In the genomic region with DNA sequence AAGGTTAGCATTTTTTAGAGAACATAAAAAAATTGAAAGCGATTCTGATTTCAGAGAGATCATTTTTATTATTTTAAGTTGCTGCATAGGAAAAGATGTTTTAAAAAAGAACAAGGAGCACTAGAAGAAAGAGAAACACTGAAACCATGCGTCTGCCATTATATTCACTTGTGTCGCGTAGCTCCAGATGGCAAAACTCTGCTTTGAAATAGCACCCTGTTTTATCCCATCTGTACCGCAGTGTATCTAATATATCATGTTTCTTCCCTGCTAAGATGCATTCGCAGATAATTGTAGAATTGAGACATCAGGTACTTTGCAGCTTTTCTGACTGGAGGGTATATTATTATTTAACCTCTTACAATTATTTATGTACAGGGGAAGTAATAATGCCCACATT, we compare ENCODE assay signal across 31 mouse cellular contexts.
DNase-seq lines count a peak whose midpoint lies in the region; ATAC-seq lines count a peak whose summit lies in the region.
"Had no signal": no experiment of that assay in that cellular context is flagged by ENCODE, and none has a peak within 500 bp of the region (broad histone marks: within the 10 kb centered on the region; RNA-seq: fewer than 3 reads in every experiment).

No protein-coding gene starts in this region.

- ATAC-seq in forebrain, embryonic 13.5 days, result peak; percentile 61; the same call in 1 of the 2 replicates
- no peak for ATAC-seq in forebrain, embryonic 11.5 days (replicated peaks; ENCODE audit: low FRiP score)
- ATAC-seq: activated CD4-positive, CD25-positive, alpha-beta regulatory T cell, adult 4 months; inflammation-experienced regulatory T-cells, adult 6 months; midbrain, embryonic 15.5 days had no signal

- DNase-seq in forebrain, embryonic 11.5 days (ENCODE audit: low spot score), result no peak
- DNase-seq in layer of hippocampus, adult 11-12 months (ENCODE audit: low spot score), result peak; percentile 9
- no peak for DNase-seq in layer of hippocampus, postnatal 10 days (ENCODE audit: low spot score in 2 of 2)
- DNase-seq in right cerebral cortex, adult 2 months (ENCODE audit: low spot score in 2 of 2), result peak; percentile 7 to 8
- DNase-seq in right cerebral cortex, postnatal 25 days, result no peak
- peak; percentile 56 for DNase-seq in telencephalon, adult 2 months (ENCODE audit: low read depth, low spot score)
- DNase-seq in heart, postnatal 4 days, result no peak
- DNase-seq: adrenal gland, adult 2 months; adrenal gland, postnatal 36 days; cerebellum, adult 8-10 months; embryo, embryonic 11 days; heart, adult 2 months; kidney, adult 11 months; kidney, postnatal 14 days; retina, postnatal 1 day; thymus, postnatal 14 days had no signal

- no peak overlapping the region for H3K4me2 ChIP-seq in forebrain, embryonic 13.5 days
- H3K4me2 ChIP-seq in forebrain, embryonic 11.5 days (ENCODE audit: low read depth, low read length, severe bottlenecking), result no peak overlapping the region
- H3K4me2 ChIP-seq: embryonic facial prominence, embryonic 12.5 days; heart, embryonic 12.5 days; hindbrain, embryonic 15.5 days; limb, embryonic 12.5 days; liver, embryonic 11.5 days; lung, embryonic 15.5 days; midbrain, embryonic 15.5 days; neural tube, embryonic 15.5 days; stomach, embryonic 15.5 days had no signal

- no peaks in the 10 kb centered on the region for H3K4me1 ChIP-seq in forebrain, embryonic 13.5 days
- no peaks in the 10 kb centered on the region for H3K4me1 ChIP-seq in forebrain, embryonic 11.5 days (replicated peaks; ENCODE audit: control insufficient read depth, insufficient read depth, low read length)
- H3K4me1 ChIP-seq: embryonic facial prominence, embryonic 12.5 days; heart, embryonic 12.5 days; hindbrain, embryonic 10.5 days; hindbrain, embryonic 15.5 days; limb, embryonic 12.5 days; lung, embryonic 15.5 days; midbrain, embryonic 10.5 days; midbrain, embryonic 15.5 days; neural tube, embryonic 15.5 days; stomach, embryonic 15.5 days had no signal

- H3K27ac ChIP-seq in forebrain, embryonic 13.5 days, result no peak overlapping the region
- no peak overlapping the region for H3K27ac ChIP-seq in forebrain, embryonic 11.5 days (ENCODE audit: low read depth, low read length)
- H3K27ac ChIP-seq: embryonic facial prominence, embryonic 12.5 days; heart, adult 2 months; hindbrain, embryonic 10.5 days; hindbrain, embryonic 15.5 days; limb, embryonic 12.5 days; lung, embryonic 15.5 days; midbrain, embryonic 10.5 days; midbrain, embryonic 15.5 days; neural tube, embryonic 15.5 days; stomach, embryonic 15.5 days had no signal

- no peak overlapping the region for H3K9ac ChIP-seq in forebrain, embryonic 13.5 days
- H3K9ac ChIP-seq in forebrain, embryonic 11.5 days (ENCODE audit: low read length), result no peak overlapping the region
- H3K9ac ChIP-seq: embryonic facial prominence, embryonic 12.5 days; heart, embryonic 12.5 days; hindbrain, embryonic 15.5 days; limb, embryonic 12.5 days; lung, embryonic 15.5 days; midbrain, embryonic 15.5 days; neural tube, embryonic 15.5 days; stomach, embryonic 15.5 days had no signal

- 85% methylated on average over 6 of the region's 6 CpGs for WGBS in forebrain, embryonic 13.5 days
- 92% methylated on average over 6 of the region's 6 CpGs for WGBS in forebrain, embryonic 11.5 days

- no peaks in the 10 kb centered on the region for H3K9me3 ChIP-seq in forebrain, embryonic 13.5 days (replicated peaks)
- no peaks in the 10 kb centered on the region for H3K9me3 ChIP-seq in forebrain, embryonic 11.5 days (ENCODE audit: control insufficient read depth, low read length)
- H3K9me3 ChIP-seq: embryonic facial prominence, embryonic 12.5 days; heart, embryonic 12.5 days; hindbrain, embryonic 10.5 days; hindbrain, embryonic 15.5 days; limb, embryonic 12.5 days; lung, embryonic 15.5 days; midbrain, embryonic 10.5 days; midbrain, embryonic 15.5 days; neural tube, embryonic 15.5 days; stomach, embryonic 15.5 days had no signal

- H3K4me3 ChIP-seq in forebrain, embryonic 13.5 days, result no peak overlapping the region
- no peak overlapping the region for H3K4me3 ChIP-seq in forebrain, embryonic 11.5 days (ENCODE audit: low read depth, low read length)
- H3K4me3 ChIP-seq: embryonic facial prominence, embryonic 12.5 days; heart, adult 2 months; heart, embryonic 12.5 days; hindbrain, embryonic 10.5 days; hindbrain, embryonic 15.5 days; limb, embryonic 12.5 days; lung, embryonic 15.5 days; midbrain, embryonic 10.5 days; midbrain, embryonic 15.5 days; neural tube, embryonic 15.5 days; stomach, embryonic 15.5 days had no signal

- H3K36me3 ChIP-seq in forebrain, embryonic 13.5 days (ENCODE audit: poor library complexity, severe bottlenecking), result no peaks in the 10 kb centered on the region
- H3K36me3 ChIP-seq in forebrain, embryonic 11.5 days (ENCODE audit: control insufficient read depth, insufficient read depth, low read length), result no peaks in the 10 kb centered on the region
- H3K36me3 ChIP-seq: embryonic facial prominence, embryonic 12.5 days; heart, embryonic 12.5 days; hindbrain, embryonic 10.5 days; hindbrain, embryonic 15.5 days; limb, embryonic 12.5 days; lung, embryonic 15.5 days; midbrain, embryonic 10.5 days; midbrain, embryonic 15.5 days; neural tube, embryonic 15.5 days; stomach, embryonic 15.5 days had no signal

- no peaks in the 10 kb centered on the region for H3K27me3 ChIP-seq in forebrain, embryonic 13.5 days
- no peaks in the 10 kb centered on the region for H3K27me3 ChIP-seq in forebrain, embryonic 11.5 days (ENCODE audit: control insufficient read depth, insufficient read depth, low read length)
- H3K27me3 ChIP-seq: CH12.LX; embryonic facial prominence, embryonic 12.5 days; heart, embryonic 12.5 days; hindbrain, embryonic 15.5 days; limb, embryonic 12.5 days; lung, embryonic 15.5 days; midbrain, embryonic 15.5 days; neural tube, embryonic 15.5 days; stomach, embryonic 15.5 days had no signal

Comparison
In these comparisons a context has a peak if more than half of its experiments do, and no peak if none do; other contexts are left out.
1. DNase-seq: peak in layer of hippocampus, adult 11-12 months (single experiment), right cerebral cortex, adult 2 months (2 of 2) and telencephalon, adult 2 months (single experiment); none in forebrain, embryonic 11.5 days (single experiment), layer of hippocampus, postnatal 10 days (0 of 2), right cerebral cortex, postnatal 25 days (single experiment) and heart, postnatal 4 days (single experiment).